Mouse (Mus musculus): Measurements from ENCODE around the gene Tmem132e.

Gene Tmem132e

DNA sequence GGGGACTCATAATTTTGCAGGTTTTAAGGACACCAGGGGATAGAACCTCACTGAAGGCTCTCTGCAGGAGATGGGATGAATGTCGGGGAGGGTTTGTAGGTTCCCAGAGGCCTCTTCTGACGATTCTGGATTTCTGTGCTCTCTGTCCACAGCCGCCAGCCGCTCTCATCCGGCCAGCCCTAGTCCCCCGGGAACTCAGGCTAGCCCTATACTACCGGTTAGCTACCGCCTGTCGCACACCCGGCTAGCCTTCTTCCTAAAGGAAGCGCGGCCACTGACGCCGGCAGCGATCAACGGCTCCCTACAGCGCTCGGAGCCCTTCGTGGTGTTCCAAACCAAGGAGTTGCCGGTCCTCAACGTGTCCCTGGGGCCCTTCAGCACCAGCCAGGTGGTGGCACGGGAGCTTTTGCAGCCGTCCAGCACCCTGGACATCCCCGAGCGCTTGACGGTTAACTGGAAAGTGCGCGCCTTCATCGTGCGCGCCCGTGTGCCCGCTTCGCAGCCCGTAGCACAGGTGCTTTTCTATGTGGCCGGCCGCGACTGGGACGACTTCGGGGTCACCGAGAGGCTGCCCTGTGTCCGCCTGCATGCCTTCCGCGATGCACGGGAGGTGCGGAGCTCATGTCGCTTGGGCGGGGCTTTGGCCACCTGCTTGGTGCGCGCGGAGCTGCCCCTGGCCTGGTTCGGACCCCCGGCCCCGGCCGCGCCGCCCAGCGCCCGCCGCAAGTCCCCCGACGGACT is 45.6 kb downstream of the Tmem132e start:
- DNase-seq, result no peak

- no peak for DNase-seq
Observed at GRCm38 (mm10) chr11:82434832-82435182, 46.1 kb downstream of the Tmem132e start.

DNA sequence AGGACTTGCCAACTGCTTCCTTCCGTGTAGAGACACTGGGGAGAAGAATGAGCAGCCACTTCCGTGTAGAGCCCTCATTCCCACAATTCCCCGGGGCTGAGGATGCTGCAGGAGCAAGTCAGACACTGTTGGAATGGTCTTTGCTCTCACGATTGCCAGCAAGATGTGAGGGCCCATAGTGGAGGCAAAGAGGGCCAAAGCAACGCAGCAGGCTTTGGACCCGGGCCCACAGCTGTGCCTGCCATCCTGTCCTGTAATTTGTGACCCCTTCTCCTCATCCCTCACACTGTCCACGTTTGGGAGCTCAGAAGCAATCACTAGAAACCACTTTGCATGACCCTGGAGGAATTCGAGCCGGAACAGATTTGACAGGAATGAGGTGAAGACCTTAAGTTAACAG is 59.8 kb downstream of the Tmem132e start:
- DNase-seq, result no peak

GRCm38 (mm10) chr11:82452516-82452915 is 63.8 kb downstream of the Tmem132e start:
- DNase-seq, result no peak

DNA sequence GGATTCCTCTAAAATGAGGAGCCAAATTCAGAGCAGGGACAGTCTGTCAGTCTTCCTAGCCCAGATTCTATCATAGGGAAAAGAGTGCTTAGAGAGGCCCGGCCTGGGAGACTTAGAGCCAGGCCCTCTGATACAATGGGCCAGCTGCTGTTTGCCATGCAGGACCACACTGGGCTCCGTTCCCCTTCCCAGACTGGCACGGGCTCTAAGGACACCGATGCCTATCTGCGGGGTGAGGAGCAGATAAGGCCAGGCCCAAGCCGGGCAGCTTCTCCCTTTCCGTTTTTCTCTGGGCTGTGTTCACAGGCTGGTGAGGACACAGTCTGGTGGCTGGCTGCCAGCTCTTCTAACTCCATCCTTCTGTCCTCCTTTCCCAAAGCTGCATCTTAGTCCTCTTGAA is 64.5 kb downstream of the Tmem132e start:
- DNase-seq, result no peak

- no peak for DNase-seq
Observed at GRCm38 (mm10) chr11:82461326-82461725, 72.6 kb downstream of the Tmem132e start.

GRCm38 (mm10) chr11:82465536-82465935 is 76.8 kb downstream of the Tmem132e start:
- no peak for DNase-seq

DNA sequence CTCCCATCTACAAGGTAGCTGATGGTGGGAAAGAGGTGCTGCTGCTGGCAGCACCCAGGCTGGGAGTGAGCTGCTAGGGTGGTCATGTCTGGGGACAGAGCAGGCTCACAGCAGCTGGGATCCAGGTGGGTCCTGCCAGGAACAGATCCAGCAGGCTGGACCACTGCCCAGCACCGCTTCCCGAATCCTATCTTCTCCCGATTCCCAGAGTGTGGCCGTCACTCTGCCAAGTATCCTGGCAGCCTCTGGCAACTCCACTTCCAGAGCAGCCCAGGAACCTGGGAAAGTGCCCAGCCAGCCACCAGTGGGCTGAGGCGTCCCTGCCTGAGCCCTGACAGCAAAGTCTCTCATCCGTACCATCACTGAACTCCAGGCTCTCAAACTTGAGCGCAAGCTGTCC is 78.5 kb downstream of the Tmem132e start:
- no peak for DNase-seq

DNA sequence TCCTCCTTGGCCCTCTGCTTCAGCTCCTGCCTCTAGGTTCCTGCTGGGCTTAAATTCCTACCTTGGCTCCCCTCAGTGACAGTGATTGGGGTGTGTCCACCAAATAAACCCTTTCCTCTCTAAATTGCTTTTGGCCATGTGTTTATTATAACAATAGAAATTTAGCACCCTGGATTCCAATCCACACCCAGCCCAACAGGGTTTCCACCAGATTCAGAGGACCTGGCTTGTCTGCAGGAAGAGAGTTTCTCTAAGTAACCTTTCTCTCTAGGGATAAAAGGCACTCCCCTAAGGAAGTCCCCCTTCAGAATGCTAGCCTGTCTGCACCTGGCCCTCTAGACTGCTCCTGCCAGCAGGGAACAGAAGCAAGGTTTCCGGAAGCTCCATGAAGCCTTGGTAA is 82.4 kb downstream of the Tmem132e start:
- DNase-seq, result no peak

GRCm38 (mm10) chr11:82473137-82473621 is 84.5 kb downstream of the Tmem132e start:
- no peak for DNase-seq

GRCm38 (mm10) chr11:82476092-82476491 is 87.4 kb downstream of the Tmem132e start:
- peak; percentile 30 for DNase-seq

DNA sequence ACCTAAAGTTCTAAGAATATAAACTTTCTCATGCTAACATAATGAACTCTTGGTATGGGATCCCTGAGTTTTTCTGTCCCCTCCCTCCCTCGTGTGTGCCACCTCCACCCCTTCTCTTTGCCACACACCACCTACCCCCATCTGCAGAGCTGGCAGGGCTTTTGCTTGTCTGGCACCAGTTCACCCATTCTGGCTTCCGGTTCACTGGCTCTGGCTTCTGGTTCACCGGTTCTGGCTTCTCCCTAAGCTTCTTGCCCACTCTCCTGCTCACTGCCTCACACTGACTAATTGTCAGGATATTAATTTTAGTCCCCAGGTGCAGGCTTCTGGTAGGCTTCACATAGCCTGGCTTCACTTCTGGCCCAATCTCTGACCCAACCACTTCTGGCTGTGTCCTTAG is 88.7 kb downstream of the Tmem132e start:
- peak; percentile 35 for DNase-seq

- peak; percentile 34 for DNase-seq
Observed at GRCm38 (mm10) chr11:82480941-82481340, 92.2 kb downstream of the Tmem132e start.

DNA sequence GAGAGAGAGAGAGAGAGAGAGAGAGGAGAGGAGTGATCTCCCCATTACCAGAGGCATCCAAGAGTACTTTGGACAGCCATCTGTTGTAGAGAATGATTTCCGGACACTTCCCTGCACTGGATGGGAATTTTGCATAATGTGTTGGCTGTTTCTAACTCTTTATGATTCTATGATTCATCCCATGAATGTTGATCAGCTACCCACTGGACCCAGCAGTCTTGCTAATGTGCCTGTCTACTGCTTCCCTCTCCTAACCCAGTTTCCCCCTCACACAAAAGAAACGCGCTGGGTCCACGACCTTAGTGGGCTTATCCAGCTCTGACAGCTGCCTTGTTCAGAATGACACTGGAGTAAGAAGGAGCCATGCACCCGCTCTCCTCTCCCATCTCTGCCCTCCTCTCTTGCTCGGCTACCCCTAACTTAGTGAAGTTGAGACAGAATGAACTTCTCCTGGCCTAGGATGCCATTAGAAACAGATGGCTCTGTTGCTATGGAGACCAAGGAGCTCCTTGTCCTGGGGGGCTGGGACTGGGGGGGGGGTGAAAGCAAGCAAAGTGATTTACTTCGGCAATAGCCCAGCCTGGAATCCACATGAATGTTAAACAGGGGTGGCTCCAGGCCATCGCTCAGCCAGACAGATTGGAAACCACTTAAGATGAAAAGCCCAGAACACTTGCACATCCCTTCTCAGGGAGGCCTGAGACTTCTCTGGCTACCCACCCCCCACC is 98.8 kb downstream of the Tmem132e start:
- DNase-seq, result peak; percentile 75

- no peak for DNase-seq
Observed at GRCm38 (mm10) chr11:82490896-82491295, 102.2 kb downstream of the Tmem132e start.
